Mouse (Mus musculus) left cerebral cortex, postnatal 25 days (tissue): ENCODE data around the gene Tbkbp1. TPM values are rescaled to one million over a fixed set of nuclear protein-coding genes. Genes with fewer than 3 reads are reported as not detected.

ENCODE experiments used
- DNase-seq, 2 experiments: peaks; one replicate each; pipeline ENCODE4 v3.0.0; 2022; ENCODE audit warnings: low spot score in 2 of 2, mixed read lengths in 1 of 2
- intact Hi-C: fragments of 180-260 bp; cut with DNase I; formaldehyde crosslinking; loops from one replicate; pipeline ENCODE4 v1.15.1; 2025
- total RNA-seq, 2 experiments: library from RNA; stranded (reverse); gene quantifications; 2 replicates each; pipeline ENCODE4 v1.2.3; 2021

Gene Tbkbp1
- total RNA-seq, 2 experiments from 2014 or later, result 45.7 to 47.7 TPM

- no peak for DNase-seq
- intact Hi-C loops, result no loop called here
Measured at GRCm38 (mm10) chr11:97133270-97133669, 18.0 kb downstream of the Tbkbp1 start.

- intact Hi-C loops, result no loop called here
- DNase-seq, result no peak
Measured at GRCm38 (mm10) chr11:97132185-97132584, 19.1 kb downstream of the Tbkbp1 start.

- intact Hi-C loops, result no loop called here
- no peak for DNase-seq
Measured at GRCm38 (mm10) chr11:97131683-97132082, 19.6 kb downstream of the Tbkbp1 start.

GRCm38 (mm10) chr11:97130318-97130717 lies 21.0 kb downstream of the Tbkbp1 start:
- intact Hi-C loops, result no loop called here
- DNase-seq, result no peak

GRCm38 (mm10) chr11:97128956-97129355 lies 22.3 kb downstream of the Tbkbp1 start:
- no peak for DNase-seq
- intact Hi-C loops, result no loop called here

GRCm38 (mm10) chr11:97127470-97128223 lies 23.6 kb downstream of the Tbkbp1 start:
- DNase-seq, result no peak
- intact Hi-C loops, result no loop called here

DNA sequence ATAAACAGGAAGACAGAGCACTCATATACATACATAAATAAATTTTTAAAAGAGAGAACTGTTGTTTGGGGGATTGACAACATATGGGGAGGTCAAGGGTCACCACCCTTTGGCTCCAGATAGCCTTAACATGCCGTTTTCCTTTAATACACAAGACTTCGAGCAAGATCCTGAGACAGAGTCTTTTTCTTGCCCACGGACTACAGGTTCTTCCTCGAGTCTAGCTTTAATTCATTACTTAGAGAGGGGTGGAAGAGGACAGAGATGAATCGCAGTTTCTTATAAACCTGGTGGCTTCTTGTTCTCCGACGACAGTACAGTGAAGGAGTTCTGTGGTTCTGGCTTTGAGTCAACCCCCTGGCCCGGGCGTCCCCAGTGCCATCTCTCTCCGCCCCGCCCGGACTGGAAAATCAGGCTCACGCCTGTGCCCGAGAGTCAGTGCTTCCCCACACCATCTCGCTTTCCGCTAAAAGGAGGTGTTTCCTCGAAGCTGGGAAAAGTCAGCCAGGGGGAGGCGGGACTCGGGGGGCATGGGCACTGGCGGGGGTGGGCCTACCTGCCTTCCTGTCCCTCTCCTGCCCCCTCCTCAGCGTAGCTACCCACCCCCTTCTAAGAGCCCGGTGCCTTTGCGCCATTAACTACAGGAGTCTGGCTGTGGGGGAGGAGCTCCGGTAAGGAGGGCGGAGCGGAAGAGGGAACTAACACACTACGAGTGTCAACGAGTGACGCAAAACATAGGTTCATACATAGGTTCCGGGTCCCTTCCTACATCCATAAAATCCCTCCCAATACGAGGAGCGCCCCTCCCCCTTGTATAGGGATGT lies 24.4 kb downstream of the Tbkbp1 start:
- intact Hi-C loops, result no loop called here
- peak in 1 of 2 experiments; percentile 26 for DNase-seq

- no peak for DNase-seq
- intact Hi-C loops, result no loop called here
Measured at GRCm38 (mm10) chr11:97124266-97125036, 26.8 kb downstream of the Tbkbp1 start.

- intact Hi-C loops, result no loop called here
- DNase-seq, result no peak
Measured at GRCm38 (mm10) chr11:97123282-97123890, 27.9 kb downstream of the Tbkbp1 start.

DNA sequence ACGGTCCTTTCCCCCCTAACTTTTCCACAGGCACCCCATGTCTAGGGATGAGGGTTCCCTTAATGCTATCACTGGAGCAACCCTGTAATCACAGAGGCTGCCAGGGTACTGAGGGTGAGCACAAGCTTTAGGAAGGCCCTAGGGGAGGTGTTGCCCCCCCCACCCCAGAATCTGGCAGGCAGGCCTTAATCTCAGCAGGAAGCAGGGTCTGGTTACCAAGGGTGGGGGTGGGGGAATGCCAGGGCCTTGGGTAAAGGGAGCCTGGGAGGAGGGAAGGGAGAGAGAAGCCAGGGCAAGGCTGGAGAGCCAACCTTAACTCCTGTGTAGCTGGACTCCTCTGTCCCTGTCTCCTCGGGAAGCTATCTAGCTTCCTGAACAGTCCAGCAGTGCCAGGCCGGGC lies 30.7 kb downstream of the Tbkbp1 start:
- intact Hi-C loops, result no loop called here
- DNase-seq, result no peak

DNA sequence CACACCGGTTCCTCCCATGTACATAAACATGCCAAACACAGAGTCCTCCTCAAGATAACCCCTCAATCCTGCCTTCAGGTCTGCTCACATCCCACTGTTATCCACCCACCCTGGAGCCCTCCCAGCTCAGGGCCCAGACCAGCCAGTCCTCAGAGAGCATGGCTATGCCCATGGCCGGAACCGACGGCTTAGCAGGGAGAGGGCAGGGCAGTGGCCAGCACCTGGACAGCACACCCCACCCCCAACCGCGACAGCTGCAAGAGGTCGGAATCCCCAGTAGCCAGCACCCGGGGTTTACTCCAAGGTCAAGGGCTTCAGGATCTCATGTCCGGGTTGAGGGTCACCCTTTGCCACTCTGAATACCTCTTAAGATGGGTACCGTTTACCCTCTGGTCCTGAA lies 31.1 kb downstream of the Tbkbp1 start:
- intact Hi-C loops, result no loop called here
- DNase-seq, result no peak

- intact Hi-C loops, result no loop called here
- DNase-seq, result no peak
Measured at GRCm38 (mm10) chr11:97115797-97116196, 35.5 kb downstream of the Tbkbp1 start.

DNA sequence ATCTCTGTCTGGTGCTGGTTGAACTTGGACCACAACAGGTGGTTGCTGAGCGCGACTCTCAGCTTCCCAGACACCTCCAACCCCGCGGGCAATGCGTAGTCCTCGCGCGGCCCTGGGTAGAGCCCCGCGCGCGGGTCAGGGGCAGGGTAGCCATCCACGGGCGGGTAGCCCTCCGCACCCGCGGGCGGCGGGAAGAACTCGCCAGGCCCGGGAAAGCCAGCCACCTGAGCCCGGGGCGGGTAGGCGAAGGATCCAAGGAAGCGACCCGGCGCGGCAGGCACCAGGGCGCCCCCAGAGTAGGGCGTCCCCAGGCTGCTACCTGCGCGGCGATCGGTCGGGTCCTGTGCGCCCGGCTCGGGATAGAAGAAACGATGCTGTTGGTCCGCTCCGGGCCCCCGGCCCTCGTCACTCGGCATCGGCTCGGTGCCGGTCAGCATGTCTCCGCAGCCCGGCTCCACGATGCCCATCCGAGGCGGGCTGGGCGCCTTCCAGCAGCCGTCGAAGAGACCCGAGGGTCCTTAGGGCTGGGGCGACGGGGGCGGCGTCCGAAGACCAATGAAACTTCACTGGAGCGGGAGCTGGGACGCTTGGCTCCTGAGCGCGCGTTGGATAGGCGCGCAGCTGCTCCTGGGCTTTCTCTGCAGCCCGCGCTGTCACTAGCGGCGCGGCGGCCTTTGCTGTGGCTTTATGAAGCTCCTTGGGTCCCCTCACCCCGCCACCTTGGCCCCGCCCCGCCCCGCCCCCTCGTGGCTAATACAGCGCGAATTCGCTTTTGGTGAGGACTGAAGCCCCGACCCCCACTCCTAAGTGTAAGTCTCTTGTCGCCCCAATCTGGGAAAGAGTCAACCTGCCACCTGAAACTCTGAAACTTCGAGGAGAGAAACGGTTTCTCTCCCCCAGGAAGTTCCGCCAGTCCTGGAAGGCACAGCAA lies 36.4 kb downstream of the Tbkbp1 start, which contains the start of gene Tbx21:
Tbx21 (minus strand) TSS at position 661 of the 931 bp plus-strand sequence.
- no peak for DNase-seq
- intact Hi-C loops, result no loop called here

DNA sequence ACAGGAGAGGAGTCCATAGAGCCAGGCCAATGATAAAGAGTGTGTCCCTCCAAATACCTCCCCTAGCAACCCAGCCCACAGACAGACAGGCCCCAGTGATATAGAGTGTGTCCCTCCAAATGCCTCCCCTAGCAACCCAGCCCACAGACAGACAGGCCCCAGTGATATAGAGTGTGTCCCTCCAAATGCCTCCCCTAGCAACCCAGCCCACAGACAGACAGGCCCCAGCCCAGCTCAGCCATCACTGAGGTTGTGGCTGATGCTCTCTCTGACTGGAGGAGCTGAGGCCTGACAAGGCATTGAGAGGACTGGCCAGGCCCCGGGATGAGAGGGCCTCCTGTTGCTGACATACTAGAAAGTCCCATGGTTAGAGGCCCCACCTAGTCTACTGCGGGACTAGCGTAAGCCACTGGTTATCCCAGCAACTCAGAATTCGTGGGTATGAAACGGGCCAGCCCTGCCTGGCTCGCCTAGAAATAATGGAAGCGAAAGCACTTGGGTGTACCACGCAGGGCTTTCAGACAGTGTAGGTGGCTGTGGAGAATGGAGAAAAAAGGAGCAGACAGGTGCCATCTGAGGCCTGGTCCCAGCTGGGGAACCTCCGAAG lies 38.7 kb downstream of the Tbkbp1 start:
- intact Hi-C loops, result no loop called here

GRCm38 (mm10) chr11:97108976-97109375 lies 42.3 kb downstream of the Tbkbp1 start:
- no peak for DNase-seq
- intact Hi-C loops, result no loop called here

More for the DNA sequence above, 38.7 kb downstream of the Tbkbp1 start:
- no peak for DNase-seq

DNA sequence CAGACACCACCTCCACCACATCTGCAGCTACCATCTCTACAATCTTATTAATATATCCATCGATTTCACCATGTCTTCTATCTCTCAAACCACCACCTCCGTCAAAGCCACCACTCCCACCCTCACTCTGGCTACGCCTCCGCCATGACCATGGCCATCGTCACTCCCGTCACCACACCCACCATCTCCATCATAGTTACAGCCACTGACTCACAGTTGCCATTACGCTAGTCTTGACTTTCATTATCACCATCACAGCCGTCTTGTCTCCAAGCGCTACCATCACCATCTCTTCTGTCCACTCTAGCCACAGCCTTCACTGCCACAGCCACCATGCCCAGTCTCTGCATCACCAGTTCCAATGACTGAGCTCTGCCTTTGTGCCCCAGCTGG lies 47.2 kb downstream of the Tbkbp1 start:
- intact Hi-C loops, result no loop called here
- no peak for DNase-seq

DNA sequence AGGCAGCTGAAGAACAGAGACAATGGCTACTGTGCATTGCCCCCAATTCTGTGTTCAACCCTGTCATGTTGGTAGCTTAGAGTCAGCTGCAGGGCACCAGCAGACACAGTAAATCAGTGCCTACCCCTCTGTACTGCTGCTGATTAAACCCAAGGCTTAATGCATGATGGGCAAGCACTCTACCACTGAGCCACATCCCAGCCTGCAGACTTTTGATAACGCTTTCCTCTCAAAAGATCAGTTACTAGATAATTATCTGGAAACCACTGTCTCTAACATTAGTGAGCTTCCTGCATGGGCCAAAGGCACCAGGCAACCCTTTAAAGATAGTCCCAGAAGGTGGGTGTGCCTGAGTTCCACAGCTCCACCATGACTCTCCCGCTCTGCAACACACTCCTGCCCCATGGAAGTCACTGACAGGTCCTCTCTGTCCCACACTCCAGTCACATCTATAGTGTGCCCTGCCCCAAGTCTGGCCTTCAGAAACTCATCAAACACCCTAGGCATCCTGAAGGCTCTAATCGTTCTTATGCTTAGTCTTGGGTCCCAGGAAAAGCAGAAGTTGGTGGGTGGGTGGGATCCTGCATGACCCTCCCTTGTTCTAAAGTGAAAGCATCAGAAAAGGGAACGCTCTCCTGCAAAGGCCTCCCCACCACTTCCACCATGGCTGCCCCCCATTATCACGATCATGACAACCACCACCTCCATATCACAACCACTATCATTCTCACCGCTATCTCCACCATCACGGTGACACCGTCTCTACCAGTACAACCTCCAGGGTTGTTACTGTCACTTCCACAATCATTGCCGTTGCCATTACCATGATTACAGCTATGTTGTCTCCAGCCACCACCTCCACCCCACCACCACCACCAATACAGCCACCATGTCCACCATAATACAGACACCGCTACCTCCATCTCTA lies 47.9 kb downstream of the Tbkbp1 start:
- intact Hi-C loops, result no loop called here

More for the DNA sequence above, 47.9 kb downstream of the Tbkbp1 start:
- DNase-seq, result no peak
